Mouse (Mus musculus): ENCODE results near the gene Gna12.

Gene Gna12

DNA sequence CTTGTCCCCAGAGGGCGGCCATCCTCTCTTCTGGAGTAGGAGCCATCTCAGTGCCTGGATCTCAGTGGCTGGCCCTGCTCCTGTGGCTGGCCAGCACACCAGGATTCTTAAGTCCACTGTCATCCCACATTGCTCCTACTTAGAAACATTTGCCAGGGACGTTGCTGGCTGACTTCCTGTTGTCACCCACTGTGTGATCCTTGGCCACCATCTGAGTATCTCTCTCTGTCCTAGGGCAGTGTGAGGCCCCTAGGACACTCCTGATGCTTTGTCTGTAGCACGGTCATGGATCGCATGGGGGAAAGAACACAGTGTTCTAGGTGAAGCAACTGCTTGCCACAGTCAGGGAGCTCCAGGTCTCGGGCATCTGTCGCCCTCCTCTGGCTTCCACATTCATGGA is 119.9 kb downstream of the Gna12 start:
- DNase-seq (ENCODE audit: low read depth, low spot score), result no peak
